Mouse (Mus musculus) thymus, postnatal 14 days (tissue): Measurements from ENCODE around the gene Tmeff1.
"Not testable (repeated sequence)": the region's sequence is repeated elsewhere in the genome, so short reads cannot be mapped to it uniquely, and the experiment has no call there.

Experiments
- DNase-seq: peaks from one replicate; pipeline ENCODE4 v3.0.0; 2021

Gene Tmeff1

DNA sequence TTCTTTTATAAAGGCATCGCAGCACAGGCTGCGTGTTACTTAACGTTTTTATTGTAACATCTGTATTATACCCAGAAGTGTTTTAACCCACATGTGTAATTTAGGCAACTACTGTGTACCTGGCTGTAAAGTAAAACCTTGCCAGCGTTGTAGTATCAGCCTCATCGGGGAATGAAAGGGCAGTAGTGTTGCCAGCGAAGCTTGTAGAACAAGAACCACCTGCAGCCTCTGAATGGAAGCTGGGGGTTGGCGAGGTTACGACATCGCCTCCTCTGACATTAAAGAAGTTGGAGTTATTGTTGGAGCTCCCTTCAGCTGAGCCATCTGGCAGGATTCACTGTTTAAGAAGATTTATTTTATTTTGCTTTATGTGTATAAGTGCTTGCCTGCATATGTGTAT is 40.9 kb downstream of the Tmeff1 start:
- no peak for DNase-seq

DNA sequence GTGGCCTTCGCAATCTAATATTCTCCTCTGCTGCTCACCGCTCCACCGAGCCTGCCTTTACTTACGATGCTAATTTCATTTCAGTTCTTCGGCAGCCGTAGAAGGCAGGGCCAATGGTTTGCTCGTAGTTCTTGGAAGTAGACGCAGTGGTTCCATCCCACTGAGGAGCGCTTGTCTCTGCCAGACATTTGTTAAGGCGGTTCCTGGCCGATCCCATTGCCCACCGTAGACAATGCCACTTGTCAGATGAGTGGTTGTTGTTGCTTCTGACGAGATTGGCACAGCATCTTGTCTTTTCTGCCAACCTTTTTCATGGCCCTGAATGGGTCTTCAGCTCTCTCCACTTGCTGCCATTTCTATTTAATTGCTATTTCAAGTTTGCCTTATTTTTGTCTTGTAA is 44.5 kb downstream of the Tmeff1 start:
- no peak for DNase-seq

DNA sequence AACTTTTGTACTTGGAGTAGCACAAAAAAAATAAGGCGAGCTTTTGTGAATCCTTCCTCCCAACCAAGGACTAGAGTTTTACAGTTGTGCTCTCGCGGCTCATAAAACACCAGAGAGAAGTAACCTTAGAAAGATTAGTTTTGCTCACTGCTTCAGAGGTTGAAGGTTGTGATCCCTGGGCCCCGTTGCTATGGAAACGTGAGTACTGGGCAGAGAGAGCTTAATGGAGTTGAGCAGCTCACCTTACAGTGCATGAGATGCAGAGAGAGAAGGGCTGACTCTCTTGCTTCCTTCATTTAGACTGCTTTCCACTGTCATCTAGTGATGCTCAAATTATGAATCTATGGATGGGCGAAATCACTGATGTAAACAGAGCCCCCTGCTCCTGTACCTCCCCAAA is 48.6 kb downstream of the Tmeff1 start:
- DNase-seq, result no peak

DNA sequence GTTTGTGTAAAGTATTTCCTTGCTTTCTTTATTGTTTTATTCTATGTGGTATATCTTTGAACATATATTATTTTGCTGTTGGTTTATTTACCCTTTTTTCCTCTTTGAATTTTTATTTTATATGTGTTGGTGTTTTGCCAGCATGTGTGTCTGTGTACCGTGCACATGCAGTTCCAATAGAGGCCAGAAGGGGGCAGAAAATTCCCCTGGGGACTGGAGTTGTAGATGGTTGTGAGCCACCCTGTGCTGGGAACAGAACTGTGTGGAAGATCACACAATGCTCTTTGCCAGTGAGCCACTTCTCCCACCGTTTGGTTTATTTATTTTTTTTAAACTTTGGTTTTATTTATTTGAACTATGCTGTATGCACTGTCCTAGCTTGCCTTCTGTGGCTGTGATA is 49.1 kb downstream of the Tmeff1 start:
- no peak for DNase-seq

DNA sequence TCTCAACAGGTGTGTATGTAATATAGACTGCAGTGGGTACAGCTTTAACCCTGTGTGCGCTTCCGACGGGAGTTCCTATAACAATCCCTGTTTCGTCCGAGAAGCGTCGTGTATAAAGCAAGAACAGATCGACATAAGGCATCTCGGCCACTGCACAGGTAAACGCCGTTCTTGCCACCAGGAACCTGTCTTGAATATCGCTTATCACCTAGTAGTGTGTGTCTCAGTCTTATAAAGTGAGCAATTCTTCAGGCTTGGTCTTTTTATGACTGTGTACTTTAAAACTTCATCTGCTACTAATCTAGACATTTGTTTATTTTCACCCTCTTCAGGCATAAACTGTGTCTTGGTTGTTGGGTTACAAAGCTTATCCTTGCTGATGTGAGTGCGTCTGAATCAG is 51.9 kb downstream of the Tmeff1 start:
- no peak for DNase-seq

DNA sequence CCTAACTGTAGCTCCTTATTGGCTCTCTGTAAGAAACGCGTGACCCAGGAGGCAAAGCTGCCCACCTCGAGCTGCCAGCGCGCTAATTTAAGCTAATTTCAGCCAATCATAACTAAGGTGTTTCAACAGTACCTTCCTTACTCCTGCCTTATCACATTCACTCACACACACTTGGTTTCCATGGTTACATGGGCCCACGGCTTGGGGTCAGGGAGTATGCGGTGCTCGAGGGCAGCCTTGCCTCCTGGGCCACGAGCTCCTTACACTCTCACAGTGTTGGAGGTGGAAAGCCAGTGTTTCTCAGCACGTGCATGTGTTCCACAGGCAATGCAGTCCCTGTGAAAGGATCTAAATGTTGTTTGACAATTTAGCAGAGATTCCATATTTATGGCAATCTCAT is 53.2 kb downstream of the Tmeff1 start:
- no peak for DNase-seq

DNA sequence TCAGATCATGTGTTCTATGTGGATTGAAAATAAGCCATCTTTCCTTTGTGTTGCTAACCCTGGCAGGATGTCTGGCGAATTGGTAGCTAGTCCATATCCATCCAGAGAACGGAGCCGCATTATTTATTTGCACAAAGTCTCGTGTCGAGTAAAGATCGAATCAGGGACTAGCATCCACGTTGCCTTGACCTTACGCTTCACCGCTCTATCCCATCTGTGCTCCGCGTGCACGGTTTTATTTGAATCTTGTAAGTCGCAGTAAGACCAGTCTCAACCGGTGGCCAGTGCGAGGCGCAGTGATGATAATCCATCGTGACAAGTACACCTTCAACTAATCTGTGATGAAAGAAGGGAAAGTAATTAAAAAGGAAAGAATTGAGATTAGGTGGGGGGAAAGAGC is 54.5 kb downstream of the Tmeff1 start:
- DNase-seq, result no peak

DNA sequence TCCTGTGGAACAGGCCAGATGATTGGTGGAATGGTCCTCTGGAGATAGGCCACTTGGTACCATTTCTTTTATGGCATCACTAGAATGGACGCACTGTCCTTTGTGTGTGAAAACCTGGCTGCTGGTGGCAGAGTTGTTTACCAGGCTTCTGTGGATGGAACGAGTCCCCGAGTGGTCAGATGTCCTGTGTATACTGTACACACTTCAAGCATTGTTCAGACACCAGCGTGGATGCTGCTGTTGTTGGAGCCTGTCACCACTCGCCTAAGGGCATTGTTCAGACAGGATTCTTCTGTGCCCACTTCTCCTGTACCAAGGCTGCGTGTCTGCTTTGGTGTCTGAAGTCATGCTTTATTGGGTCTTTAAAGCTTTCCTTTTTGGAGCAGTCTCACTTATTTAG is 58.8 kb downstream of the Tmeff1 start:
- no peak for DNase-seq

DNA sequence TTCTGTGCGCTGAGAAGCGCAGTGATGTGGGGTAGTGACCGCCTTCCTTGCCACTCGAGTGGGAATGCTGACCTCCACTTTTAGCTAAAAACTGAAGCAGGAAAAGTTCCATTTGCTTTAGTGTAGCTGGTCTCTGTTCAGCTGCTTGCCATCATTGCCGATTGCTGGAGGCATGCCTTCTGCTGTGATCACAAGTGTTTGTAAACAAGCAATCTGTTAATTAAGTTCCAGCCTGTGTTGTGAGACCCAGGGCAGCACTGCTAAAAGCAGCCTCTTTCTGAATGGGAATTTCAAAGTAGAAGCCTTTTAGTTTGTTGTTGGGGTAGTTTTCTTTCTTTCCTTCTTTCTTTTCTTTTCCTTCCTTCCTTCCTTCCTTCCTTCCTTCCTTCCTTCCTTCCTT is 61.2 kb downstream of the Tmeff1 start:
- DNase-seq, result no peak

DNA sequence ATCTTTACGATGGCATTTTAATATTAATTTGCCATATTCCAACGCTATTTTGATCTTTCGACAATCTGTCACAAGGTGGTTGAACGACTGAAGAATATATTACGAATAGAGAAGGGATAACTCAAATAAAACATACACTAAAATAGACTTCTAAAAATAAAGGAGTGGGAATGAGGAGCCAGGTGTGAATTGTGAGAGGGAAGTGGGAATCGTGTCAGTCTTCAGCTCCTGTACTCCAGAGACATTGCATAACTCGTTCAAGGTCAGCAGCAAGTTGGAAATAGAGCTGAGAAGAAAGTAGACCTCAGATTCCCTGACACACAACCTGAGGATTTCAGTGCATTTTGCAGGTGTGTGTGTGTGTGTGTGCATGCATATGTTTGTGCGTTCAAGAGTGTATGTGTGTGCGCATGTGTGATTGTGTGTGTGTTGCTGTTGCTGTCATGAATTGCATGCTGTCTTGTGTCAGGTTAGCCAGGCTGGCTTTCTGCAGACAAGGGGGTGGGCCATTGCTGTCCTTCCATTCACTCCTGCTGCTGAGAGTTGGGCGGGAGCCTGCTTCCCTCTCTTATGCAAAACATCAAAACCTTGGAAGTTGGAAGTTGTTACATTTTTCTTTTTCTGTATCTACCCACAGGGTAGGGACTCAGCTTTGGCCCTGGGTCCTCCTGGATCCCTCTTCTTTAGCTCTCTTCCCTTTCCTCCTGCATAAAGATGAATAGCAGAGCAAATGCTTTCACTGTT is 65.8 kb downstream of the Tmeff1 start:
- no peak for DNase-seq

DNA sequence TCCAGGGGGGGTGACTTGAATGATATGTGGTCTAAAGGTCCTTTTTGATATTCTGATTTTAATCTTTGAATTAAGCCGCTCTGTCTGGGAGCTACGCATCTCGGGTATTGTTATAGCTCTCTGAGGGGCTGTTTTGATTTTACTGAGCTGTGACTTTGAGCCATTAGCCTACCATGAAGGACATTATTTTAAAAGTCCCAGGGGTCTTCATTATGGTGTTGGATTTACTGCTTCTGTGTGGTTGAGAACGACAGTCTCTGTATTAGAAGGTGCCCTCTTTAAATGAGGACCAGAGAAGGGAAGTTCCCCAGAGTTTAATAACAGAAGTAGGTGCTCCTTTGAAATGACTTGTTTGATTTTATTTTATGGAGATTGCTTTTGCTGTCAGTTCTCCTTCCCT is 69.1 kb downstream of the Tmeff1 start:
- DNase-seq, result no peak

DNA sequence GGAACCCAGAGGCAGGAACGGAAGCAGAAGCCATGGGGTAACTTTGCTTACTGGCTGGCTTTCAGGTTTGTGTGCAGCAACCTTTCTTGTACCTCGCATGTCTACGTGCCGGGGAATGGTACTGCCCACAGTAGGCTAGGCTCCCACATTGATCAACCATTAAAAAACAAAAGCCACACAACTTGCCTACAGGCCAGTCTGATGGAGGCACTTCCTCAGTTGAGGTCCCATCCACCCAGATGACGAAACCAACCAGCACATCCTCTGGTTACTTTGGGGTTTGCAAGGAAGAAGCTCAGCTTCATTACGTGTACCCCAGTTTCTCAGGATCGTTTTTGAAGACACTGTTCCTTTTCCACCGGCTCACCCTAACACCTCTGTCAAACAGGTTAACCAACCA is 71.6 kb downstream of the Tmeff1 start:
- no peak for DNase-seq

DNA sequence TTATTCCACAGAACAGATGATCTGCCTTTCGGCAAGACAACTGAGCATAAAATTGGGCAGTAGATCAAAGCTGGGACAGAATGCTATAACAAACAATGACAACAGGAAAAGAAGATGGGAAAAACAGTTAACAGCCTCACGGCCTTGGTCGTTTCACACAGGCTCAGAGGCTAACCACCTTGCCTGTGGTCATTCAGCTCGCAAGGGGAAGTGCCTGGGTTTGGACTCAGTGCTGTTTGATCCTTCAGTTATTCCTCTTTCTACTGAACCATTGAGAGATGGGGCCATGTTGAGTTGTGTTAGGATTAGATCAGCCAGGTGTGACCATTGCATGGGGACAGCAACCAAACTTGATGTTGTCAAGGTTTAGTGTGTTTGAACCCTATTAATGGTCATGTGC is 75.2 kb downstream of the Tmeff1 start:
- DNase-seq, result no peak

DNA sequence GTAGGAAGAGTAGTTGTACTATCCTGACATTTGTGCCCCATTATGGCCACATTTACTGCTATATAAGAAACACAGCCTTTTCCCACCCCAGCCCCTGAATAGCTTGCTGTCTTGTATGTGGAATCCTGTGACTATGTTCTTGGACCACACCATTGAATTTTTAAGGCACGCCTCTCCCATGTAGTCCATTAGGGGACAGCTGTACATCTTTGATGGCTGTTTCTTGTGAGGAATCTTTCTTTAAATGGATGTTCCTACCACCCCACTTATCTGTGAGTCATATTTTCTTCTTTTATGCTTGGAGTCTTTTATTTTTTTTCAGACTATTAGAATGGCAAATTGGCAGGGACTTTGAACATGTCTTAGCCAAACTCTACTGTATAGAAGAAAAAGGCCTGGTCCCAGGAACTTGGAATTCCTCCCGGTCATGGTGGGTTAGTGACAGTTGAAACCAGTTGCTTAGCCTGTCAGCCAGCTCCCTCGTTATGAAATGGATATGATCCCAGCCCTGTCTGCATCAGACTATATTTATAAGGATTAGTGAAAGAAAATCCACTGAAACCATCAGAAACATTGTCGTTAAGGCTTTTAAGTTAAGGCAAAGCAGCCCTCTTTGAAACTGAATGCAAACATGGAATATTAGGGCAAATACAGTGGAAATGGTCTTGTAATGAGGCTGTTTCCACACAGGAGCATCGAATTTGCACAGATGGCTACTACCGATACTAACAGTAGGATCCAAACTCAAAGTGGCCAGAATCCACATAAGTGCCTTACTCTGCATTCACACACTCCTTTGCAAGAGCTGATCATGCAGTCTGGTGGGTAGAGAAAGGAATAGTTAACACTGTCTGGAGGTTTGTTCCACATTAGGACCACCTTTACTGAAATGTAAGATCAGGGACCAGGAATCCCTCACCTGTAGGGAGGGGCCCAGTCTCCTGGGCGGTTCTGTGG is 75.9 kb downstream of the Tmeff1 start:
- DNase-seq, result no peak

DNA sequence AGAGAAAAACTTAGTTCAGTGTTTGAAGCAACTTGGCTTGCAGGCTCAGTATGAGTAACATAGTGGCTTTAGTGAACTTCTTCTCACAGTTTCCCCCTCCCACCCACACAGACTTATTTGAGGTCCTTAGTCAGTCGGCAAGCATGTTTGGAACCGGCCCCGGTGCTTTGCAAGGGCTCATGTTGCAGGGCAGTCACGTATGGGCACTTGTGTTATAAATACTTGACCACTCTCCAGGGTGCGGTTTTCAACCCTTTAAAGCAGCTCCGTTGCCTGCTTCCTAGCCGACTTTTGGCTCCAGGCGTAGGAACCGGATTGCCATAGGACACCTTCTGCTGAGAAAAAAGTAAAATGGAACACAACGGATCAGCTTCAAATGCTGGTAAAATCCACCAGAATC is 78.3 kb downstream of the Tmeff1 start, which contains the start of gene Cavin4:
Cavin4 (plus strand) TSS at position 244 of the 400 bp plus-strand sequence.
- DNase-seq, result no peak

DNA sequence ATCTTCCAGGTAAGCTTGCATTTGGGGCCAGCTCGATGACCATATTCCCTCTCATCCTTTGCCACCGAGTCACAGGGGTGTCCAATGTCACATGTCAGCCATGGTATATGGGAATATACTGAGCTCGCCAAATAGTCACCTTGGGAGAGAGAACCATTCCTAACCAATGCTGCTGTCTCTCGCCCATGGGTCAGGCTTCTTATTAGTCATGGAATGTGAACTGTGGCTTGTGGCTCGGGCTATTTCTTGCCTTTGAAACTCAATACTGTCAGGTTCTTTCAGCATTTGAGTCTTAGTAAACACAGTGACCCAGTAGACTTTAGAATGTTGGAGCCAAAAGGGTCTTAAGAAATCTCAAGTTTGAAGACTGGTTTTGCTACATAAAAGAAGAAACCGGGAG is 79.0 kb downstream of the Tmeff1 start:
- no peak for DNase-seq

DNA sequence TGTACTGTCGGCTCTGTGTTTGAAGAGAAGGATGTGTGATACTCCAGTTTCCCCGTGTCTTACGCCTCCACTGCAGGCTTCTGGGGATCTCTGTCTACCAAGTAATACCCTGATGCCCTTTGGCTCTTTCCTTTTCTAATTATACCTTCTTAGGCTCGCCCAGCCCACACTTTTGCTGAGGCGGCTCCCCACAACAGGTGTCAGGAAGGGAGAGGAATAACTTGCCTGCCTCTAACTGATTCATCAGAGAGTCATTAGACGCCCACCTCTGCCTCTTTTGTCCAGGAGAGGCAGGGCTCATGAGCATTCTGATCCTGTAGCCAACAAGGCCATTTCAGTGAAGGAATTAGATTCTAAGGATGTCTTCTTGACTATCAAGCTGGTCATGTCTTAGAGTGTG is 82.3 kb downstream of the Tmeff1 start:
- no peak for DNase-seq

DNA sequence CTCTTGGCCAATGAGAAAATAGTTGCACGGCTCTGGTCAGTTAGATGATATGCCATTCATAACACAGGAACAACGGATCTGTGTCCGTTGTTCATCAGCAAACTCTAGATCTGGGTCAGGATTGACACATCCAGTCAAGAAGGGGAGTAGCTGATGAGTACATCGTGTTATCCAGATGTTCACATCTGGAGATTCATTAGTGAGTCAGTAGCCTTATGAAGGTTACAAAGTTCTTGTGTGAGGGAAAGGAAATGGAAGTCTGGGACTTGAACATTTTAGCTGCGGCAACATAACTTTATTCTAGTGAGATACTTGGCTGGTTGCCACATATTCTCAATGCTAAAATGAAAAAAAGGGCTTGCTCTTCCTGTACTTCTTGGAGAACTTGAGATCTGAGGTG is 87.9 kb downstream of the Tmeff1 start:
- no peak for DNase-seq

DNA sequence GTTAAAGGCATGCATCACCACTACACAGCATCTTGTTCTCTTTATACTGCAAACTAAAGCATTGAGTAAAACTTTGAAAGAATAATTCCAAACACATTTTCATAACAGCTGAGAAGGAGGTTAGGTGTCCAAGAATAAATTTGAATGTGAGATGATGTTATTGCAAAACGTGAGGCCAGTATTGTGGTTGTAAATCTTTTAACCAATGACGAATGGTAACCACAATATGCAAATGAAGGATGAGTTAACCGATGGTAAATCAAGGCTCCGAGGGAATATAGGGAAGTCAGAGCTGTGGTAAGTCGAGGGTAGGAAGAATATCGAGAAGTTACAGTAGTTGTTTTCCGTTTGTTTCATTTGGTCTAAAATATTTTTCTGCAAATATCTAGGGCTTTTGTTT is 89.4 kb downstream of the Tmeff1 start:
- no peak for DNase-seq

DNA sequence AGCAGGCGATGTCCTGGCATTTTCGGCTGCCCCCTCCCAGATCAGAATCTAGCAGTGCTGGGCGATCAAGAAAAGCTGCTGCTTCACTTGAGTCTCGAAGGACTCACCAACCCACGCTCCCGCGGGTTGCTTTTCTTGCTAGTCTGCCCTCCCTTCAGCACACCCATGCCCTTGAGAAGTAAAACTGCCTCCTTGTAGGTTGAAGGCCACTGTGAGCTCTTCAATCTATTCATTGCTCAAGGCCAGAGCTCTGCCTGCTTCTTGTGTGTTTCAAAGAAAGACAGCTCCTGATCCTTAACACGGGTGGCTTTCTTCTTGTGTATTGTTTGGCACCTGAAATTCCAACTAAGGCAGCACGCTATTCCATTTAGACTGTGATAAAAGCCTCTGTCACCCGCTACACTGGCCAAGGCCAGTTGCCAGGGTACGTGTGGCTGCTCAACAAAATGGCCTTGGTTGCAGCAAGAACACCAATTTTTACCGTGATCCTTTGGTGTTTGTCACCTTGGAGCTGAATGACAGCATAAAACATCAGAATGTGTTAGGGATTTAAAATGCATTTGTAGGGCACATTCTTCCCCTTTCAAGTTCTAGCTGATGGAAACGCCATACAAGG is 91.7 kb downstream of the Tmeff1 start:
- no peak for DNase-seq

DNA sequence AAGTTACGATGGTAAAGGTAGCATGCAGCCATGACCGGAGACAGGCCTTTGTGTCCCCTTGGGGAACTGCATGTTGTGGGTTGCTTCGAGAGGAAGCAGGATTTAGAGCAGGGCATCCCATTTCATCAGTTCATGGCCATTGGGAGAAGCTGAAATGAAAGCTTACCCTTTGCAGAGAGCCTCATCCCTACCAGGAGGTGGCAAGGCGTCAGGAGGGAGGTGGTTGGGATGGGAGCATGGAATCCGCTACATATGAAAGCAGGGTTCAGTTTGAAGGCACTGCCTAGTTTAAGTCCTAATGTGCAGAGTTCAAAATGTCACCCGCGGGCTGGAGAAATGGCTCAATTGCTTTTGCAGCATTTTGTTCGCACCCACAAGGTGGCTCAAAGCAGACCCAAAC is 92.3 kb downstream of the Tmeff1 start:
- DNase-seq, result no peak

DNA sequence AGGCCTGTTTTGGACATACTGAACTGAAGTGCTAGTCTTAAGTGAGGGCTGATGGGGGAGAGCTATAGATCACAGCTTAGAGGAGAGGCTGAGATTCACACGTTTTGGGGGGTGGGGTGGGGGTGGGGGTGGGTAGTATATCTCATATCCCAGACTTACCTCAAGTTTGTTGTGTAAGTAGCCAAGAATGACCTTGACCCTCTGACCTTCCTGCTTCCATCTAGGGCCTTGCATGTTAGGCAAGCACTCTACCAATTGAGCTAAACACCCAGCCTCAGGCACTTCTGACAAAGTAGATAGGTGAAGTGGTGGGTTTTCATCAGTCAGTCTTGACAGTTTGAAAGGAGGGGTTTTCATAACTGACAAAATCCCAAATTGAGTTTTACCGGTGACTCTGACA is 92.8 kb downstream of the Tmeff1 start:
- DNase-seq, result no peak

DNA sequence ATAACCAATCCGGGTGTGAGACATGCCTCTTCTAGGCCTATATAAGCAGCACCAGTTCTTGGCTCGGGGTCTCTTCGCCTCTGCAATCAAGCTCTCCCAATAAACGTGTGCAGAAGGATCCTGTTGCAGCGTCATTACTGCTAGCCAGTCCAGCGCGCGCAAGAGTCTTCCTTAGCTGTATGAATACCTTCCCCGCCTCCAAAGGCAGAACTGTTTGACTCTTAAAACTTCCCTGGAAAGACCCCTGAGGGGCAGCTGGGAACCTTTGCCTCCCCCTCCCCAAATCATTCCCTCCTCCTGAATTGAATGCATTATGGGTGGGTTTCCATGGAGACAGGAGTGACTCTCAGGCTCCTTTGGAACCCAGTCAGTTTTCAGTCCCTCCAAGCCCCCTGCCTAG is 93.8 kb downstream of the Tmeff1 start:
- DNase-seq, result no peak

DNA sequence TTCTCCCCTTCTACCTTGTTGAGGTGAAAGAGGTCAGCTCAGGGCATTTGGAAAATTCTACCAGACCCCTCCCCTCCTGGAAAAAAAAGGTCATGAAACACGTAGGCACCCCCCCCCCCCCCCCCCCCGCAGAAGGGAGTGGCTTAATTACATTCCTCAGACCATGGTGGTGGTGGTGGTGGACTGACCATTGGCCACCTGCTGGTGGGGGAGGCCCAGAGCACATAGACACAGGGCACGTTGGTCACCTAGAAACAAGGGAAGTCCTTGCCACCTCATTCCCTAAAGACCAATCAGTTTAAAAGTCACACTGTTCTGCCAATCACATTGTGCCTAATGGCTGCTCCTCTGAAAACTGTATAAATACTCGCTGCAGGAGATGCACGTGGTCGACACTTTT is 94.8 kb downstream of the Tmeff1 start:
- DNase-seq, result not testable (repeated sequence)
